Mouse (Mus musculus) heart, adult 11 months (tissue): ENCODE measurements around the gene Bpifb1.

ENCODE experiments used
- DNase-seq: peaks from one replicate; pipeline ENCODE4 v3.0.0; 2022

Gene Bpifb1

GRCm38 (mm10) chr2:154215191-154215590 is 24.6 kb downstream of the Bpifb1 start:
- DNase-seq = no peak

DNA sequence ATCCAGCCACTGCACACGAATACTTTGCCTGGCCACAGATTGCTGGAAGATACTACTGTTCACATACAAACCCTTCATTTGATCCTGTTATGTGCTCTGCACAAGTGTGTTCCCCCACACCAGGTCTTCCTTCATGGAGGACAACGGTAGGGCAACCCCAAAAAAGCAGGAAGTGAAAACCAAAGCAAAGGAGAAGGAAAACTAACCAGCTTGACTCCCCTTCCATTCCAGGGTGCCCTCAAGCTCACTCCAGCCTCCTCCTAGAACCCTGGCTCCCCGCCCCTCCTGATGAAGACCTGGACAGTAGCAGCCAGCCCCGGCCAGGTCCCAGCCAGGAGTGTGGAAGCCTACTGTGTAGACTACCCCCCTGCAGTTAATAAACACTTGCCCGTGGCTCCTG is 29.3 kb downstream of the Bpifb1 start:
- no peak for DNase-seq

DNA sequence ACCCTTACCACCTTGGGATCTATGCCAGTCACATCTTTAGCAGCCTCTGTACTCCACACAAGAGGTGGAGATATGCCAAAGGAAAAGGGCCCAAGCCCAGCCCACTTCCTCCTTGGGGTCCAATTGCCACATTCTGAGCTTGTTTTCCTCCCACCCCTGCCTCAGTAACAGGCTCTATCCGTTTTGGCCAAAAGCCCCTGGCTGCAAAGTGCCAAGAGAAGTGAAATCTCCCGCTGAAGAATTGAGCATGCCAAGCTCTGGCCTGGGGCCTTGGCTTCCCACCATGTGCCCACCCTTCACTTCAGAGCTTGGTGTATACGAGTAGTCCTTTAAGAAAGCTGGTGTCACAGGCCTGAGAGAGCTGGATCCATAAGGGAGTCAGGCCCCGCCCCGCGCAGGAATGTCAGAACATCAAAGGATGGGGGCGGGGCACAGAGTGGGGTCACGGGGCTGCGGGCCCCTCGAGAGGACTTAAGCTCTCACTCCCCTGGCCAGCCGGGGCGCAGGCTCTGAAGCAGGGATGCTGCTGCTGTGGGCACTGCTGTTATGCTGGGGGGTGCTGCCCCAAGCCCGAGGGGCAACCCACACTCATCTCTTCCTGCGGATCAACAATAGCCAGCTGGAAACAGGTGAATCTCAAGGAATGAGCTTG is 32.8 kb downstream of the Bpifb1 start, which contains the start of gene Bpifb5:
TSS of gene Bpifb5 (plus strand) at position 478 of the 652 bp plus-strand sequence.
- peak; percentile 93 for DNase-seq

DNA sequence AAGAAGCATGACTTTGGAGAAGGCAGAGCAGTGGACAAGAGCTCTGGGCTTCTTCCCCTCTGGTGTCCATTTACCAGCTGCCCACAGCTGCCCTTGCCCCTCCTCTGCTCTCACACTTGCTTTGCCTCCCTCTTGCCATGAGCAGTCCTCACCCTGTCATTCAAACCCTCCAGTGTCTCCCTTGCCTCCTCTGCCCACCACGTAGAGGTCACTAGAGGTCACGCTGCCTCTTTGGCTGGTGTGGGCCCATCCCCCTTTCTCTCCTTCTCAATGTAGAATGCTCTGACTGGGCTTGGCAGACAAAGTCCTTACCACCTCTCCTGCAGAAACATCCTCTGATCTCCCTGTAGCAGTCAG is 33.3 kb downstream of the Bpifb1 start:
- DNase-seq = no peak

- DNase-seq = no peak
Measured at GRCm38 (mm10) chr2:154226991-154227390, 36.4 kb downstream of the Bpifb1 start.

DNA sequence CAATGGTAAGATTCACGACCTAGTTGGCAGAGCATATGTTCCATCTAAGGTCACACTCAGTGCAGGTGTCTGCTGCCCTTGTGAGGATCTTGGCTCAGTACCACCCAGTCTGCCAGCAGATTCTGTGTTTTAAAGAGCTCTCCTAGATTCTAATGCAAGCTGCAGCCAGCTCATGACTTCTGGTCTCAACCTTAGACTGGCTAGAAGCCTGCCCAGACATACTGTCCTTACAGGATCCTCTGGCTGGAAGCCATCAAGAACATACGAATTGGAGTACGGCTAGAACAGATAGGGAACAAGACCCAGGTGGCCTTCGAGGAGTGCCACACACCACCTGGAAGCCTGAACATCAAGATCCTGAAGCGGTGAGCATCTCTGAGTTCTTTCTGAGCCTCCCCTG is 37.2 kb downstream of the Bpifb1 start:
- DNase-seq = no peak

DNA sequence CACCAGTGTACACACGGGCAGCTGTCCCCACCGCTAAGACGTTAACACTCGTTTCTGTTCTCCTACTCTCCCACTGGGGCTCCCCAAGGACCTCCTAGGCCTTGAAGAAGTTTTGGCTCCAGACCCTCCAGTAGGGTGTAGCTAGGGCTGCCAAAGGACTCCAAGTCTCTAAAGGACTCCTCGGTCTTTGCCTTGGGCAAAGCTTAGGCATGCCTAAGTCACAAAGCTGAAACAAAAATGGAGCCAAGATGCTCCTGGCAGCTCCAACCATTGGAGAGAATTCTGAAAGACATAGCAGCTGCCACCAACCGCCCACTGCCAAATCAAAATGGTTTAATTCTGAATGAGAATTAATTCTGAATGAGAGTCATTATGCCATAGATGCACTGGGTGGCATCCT is 42.8 kb downstream of the Bpifb1 start:
- DNase-seq = no peak

DNA sequence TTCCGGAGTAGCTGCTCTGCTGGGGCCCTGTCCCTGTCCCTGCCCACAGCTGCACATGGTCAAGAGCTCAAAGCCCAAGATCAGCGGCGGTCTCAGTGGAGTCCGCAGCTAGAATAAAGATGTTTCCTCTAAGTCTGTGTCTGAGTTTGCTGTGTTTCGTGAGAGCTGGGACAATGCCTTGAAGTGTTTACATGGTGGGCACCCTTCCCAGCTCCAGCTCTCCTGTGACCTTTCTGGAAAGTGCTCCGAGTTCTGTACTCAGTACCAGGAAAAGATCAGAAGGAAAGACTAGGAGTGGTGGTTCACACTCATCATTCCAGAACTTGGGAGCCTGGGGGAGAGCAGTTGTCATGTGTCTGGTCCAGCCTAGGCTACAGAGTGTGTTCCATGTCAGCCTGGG is 50.2 kb downstream of the Bpifb1 start:
- DNase-seq = no peak

DNA sequence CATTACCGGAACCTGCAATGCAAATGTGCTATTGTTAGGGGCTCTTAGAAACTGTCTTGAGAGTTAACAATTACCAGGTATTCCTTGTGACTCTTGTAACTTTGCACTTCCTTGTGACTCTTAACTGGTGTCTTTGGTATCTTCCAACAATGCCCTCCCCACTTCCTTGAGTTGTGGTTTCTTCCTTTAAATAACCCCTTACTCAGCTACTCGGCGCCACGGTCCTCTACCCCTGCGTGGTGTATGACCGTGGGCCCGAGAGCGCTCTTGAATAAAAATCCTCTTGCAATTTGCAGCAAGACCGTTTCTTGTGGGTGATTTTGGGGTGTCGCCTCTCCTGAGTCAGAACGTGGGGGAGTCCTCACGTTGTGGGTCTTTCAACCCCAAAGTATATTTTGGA is 52.1 kb downstream of the Bpifb1 start:
- peak; percentile 55 for DNase-seq

GRCm38 (mm10) chr2:154243356-154244036 is 52.9 kb downstream of the Bpifb1 start:
- peak; percentile 35 for DNase-seq

DNA sequence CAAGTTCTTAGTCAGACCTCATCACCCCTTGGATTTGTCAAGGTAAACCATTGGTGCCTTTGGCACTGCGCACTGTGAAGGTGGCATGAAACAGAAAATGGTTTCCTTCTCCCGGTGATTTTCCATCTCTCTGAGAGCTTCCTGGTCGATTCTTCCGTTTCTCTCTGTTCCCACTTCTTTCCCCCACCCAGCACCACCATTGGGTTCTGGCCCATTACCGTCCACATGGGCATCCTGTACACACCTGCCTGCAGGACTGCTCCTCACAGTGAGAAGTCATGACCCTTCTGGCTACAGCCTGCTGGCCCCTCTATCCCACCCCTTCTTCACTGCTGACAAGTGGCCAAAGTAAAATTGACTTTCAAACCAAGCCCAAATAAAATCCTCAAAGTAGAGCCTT is 54.7 kb downstream of the Bpifb1 start:
- DNase-seq = peak; percentile 62

DNA sequence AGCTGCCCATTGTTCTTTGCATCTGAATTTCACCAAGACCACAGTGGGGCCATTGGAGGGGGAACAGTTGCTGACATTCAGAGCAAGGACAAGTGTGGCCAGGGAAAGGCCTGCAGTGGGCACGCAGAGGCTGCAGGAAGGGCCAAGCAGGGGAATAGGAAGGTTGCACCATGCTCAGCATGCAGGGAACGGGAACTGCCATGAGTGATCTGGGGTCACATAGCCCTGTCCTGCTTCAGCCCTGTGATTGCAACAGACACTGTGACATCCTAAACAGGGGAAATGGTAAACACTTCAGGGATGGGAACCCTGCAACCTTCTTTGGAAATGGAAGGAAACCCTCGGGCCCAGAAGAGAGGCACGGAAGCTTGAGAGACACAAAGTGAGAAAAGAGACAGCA is 64.6 kb downstream of the Bpifb1 start:
- peak; percentile 30 for DNase-seq

GRCm38 (mm10) chr2:154255770-154256169 is 65.2 kb downstream of the Bpifb1 start:
- peak; percentile 67 for DNase-seq

- peak; percentile 42 for DNase-seq
Measured at GRCm38 (mm10) chr2:154257554-154257953, 66.9 kb downstream of the Bpifb1 start, which contains the start of gene Bpifb9a. Gene Bpifb9a (plus strand): TSS chr2:154257854.

DNA sequence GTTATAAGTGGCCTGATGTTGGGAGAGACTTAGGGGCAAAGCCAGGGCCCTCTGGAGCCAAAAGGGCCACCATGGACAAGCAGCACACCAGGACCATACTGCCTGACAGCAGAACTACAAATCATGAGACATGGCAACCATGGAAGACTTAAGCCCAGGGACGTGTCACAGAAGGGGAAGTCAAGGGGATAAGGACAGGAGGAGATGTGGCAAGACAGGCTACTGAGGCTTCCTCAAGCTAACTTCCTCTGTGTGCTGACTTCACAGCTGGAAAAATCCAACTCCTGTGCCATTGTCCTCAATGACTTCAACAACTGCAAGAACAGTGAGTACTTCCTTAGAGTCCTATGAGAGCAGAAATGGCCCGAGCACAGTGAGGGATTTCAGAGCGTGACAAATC is 73.8 kb downstream of the Bpifb1 start:
- DNase-seq = peak; percentile 30
